Mouse (Mus musculus) midbrain, postnatal 0 days (tissue): ENCODE results near the gene Pcnt. TPM values are rescaled to one million over a fixed set of nuclear protein-coding genes. Genes with fewer than 3 reads are reported as not detected.

ENCODE experiments used
- ATAC-seq: fragments of 200-750 bp; cut with Nextera tagmentation; 2 replicates; pipeline ENCODE4 v1.8.0; 2017; ENCODE audit warnings: moderate number of reproducible peaks, mild to moderate bottlenecking, moderate TSS enrichment, moderate library complexity; ENCODE audit not compliant: low FRiP score
- DNase-seq: peaks from one replicate; pipeline ENCODE4 v3.0.0-alpha.2; 2015; ENCODE audit warnings: low spot score
- H3K27ac ChIP-seq: fragments of 300-500 bp; sonication (generic); 2 replicates; pipeline ENCODE4 v1.5.1; 2014; ENCODE audit warnings: low read depth, mild to moderate bottlenecking, low read length, mixed read lengths
- H3K27me3 ChIP-seq: fragments of 300-500 bp; sonication (generic); 2 replicates; pipeline ENCODE4 v1.6.1; 2014; ENCODE audit warnings: low read length, control low read depth, mixed read lengths; ENCODE audit not compliant: insufficient read depth
- H3K36me3 ChIP-seq: fragments of 300-500 bp; sonication (generic); 2 replicates; pipeline ENCODE4 v1.6.1; 2014; ENCODE audit warnings: low read length, control low read depth, mixed read lengths; ENCODE audit not compliant: insufficient read depth
- H3K4me1 ChIP-seq: fragments of 300-500 bp; sonication (generic); 2 replicates; pipeline ENCODE4 v1.6.1; 2014; ENCODE audit warnings: mild to moderate bottlenecking, control low read depth, antibody characterized with exemption, low read length, mixed read lengths; ENCODE audit not compliant: insufficient read depth
- H3K4me2 ChIP-seq: fragments of 300-500 bp; sonication (generic); 2 replicates; pipeline ENCODE4 v1.6.1; 2014; ENCODE audit warnings: low read depth, mild to moderate bottlenecking, low read length, mixed read lengths; ENCODE audit not compliant: poor library complexity, severe bottlenecking
- H3K4me3 ChIP-seq: fragments of 300-500 bp; sonication (generic); 2 replicates; pipeline ENCODE4 v1.5.1; 2014; ENCODE audit warnings: low read depth, mild to moderate bottlenecking, low read length, moderate library complexity
- H3K9ac ChIP-seq: fragments of 300-500 bp; sonication (generic); replicated peaks from 2 replicates; pipeline ENCODE4 v1.6.1; 2014; ENCODE audit warnings: mild to moderate bottlenecking, low read length, moderate library complexity, mixed read lengths; ENCODE audit not compliant: poor library complexity, severe bottlenecking
- H3K9me3 ChIP-seq: fragments of 300-500 bp; sonication (generic); 2 replicates; pipeline ENCODE4 v1.6.1; 2016; ENCODE audit warnings: low read length, control low read depth
- CTCF ChIP-seq: IDR thresholded peaks from 2 replicates; pipeline ENCODE4 v1.5.1; 2016; ENCODE audit warnings: antibody characterized with exemption, mild to moderate bottlenecking
- WGBS: fragments of 180-500 bp; shearing (Covaris S2); extraction: QIAGEN DNeasy Blood & Tissue Kit; methylation state at CpG from one replicate; pipeline ENCODE4 v1.1.7; 2014; 5-methylcytosine and 5-hydroxymethylcytosine counted together
- polyA plus RNA-seq: library from polyadenylated mRNA; unstranded; fragments of >200 nt; fragmentation: Nextera tagmentation; extraction: Ambion mirVana; gene quantifications from 2 replicates; pipeline ENCODE4 v1.2.1, GENCODE M21; 2015
- total RNA-seq: library from RNA; depleted of rRNA; stranded (reverse); fragments of >200 nt; gene quantifications from 2 replicates; pipeline ENCODE4 v1.2.3, GENCODE M21; 2014

The Pcnt gene
- total and polyA plus RNA-seq, 2 experiments from 2014 or later = 3.9 to 12.8 TPM

DNA sequence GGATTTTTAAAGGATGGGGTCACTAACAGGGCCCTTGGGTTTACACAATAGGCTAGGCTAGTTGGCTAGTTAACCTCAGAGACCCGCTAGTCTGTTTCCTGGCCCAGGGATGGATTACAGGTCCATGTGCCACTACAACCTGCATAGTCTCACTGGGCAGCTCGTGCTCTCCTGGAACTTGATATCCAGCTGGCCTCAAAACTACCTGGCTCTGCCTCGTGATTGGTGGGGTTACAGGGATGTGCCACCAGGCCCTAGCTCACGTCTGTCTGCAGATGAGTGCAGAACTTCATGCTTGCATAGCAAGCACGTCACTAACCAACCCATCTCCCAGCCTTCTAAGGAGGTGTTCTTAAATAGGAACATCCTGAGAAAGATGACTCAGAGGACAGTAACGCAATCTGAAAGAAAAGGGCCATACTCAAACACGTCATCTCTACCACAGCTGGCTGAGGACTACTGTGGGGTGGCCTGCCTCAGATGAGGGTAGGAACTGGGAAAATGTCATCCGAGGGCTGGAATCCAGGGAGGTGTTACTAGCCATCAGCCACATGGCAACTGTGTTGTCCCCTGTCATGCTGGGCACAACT, 85.2 kb downstream of the Pcnt start:
- no peak for TF ChIP-seq CTCF
- Histone ChIP-seq H3K27me3 (no peaks in the 10 kb centered on the region), H3K9me3 (no peaks in the 10 kb centered on the region), H3K4me3 (no peak overlapping the region), H3K36me3 (peaks cover 31% of the 10 kb centered on the region), H3K4me1 (no peaks in the 10 kb centered on the region), H3K4me2 (no peak overlapping the region), H3K9ac (no peak overlapping the region), H3K27ac (no peak overlapping the region)
- 96% methylated on average over 8 of the region's 8 CpGs for WGBS
- ATAC-seq (no peak), DNase-seq (no peak)

GRCm38 (mm10) chr10:76354974-76355373, 87.6 kb downstream of the Pcnt start:
- Histone ChIP-seq H3K27ac (no peak overlapping the region), H3K4me1 (no peaks in the 10 kb centered on the region), H3K9ac (no peak overlapping the region), H3K36me3 (peaks cover 40% of the 10 kb centered on the region), H3K9me3 (no peaks in the 10 kb centered on the region), H3K4me2 (no peak overlapping the region), H3K27me3 (no peaks in the 10 kb centered on the region), H3K4me3 (no peak overlapping the region)
- DNase-seq (no peak), ATAC-seq (no peak)
- WGBS = 94% methylated on average over 12 of the region's 12 CpGs
- TF ChIP-seq CTCF = no peak

- Histone ChIP-seq H3K4me2 (no peak overlapping the region), H3K9me3 (no peaks in the 10 kb centered on the region), H3K27ac (no peak overlapping the region), H3K9ac (no peak overlapping the region), H3K27me3 (no peaks in the 10 kb centered on the region), H3K4me1 (no peaks in the 10 kb centered on the region), H3K36me3 (peaks cover 46% of the 10 kb centered on the region), H3K4me3 (no peak overlapping the region)
- no peak for ATAC-seq
- no peak for TF ChIP-seq CTCF
- no peak for DNase-seq
- WGBS = 97% methylated on average over 12 of the region's 12 CpGs
Observed at GRCm38 (mm10) chr10:76353986-76354385, 88.6 kb downstream of the Pcnt start.

- no peak for DNase-seq
- WGBS = 81% methylated on average over 7 of the region's 7 CpGs
- H3K36me3 ChIP-seq = peaks cover 46% of the 10 kb centered on the region
Observed at GRCm38 (mm10) chr10:76351953-76352352, 90.6 kb downstream of the Pcnt start.

GRCm38 (mm10) chr10:76346589-76346988, 96.0 kb downstream of the Pcnt start:
- 7% methylated on average over 4 of the region's 4 CpGs for WGBS
- H3K4me2 ChIP-seq = peak overlapping the region; percentile 91

More at GRCm38 (mm10) chr10:76351953-76352352, 90.6 kb downstream of the Pcnt start:
- Histone ChIP-seq H3K4me3 (no peak overlapping the region), H3K4me1 (no peaks in the 10 kb centered on the region), H3K4me2 (no peak overlapping the region), H3K27me3 (no peaks in the 10 kb centered on the region), H3K9ac (no peak overlapping the region), H3K9me3 (no peaks in the 10 kb centered on the region), H3K27ac (no peak overlapping the region)
- ATAC-seq = no peak
- TF ChIP-seq CTCF = no peak

DNA sequence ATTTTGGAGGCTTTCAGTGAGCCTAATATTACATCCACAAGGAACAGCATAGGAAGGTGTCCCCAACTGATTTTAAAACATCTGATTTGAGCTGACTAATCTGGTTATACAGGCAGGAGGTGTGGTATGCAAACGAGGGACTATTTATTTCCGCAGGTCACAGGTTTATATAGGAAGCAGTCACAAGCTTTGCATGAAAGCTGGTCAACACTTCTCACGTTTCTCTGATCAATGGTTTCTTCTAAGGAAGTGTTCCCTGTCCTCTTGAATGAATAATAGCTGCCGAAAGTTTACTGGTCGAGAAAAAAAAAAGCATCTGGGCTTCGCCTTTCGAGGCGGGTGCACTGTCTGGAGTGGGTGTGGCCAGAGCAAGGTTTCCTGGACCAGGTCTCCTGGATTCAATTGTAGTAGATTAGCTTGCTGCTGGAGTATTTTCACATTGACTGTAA, 96.5 kb downstream of the Pcnt start:
- Histone ChIP-seq H3K27ac (no peak overlapping the region), H3K4me1 (peaks cover 16% of the 10 kb centered on the region; the same call in 1 of the 2 replicates), H3K9ac (peak overlapping the region; percentile 94; the same call in 1 of the 2 replicates), H3K27me3 (no peaks in the 10 kb centered on the region), H3K9me3 (no peaks in the 10 kb centered on the region), H3K4me2 (peak overlapping the region; percentile 91), H3K4me3 (peak overlapping the region; percentile 92), H3K36me3 (peaks cover 9% of the 10 kb centered on the region; the same call in 1 of the 2 replicates)
- WGBS = 24% methylated on average over 8 of the region's 8 CpGs
- ATAC-seq (no peak), DNase-seq (no peak)
- no peak for TF ChIP-seq CTCF

More at GRCm38 (mm10) chr10:76346589-76346988, 96.0 kb downstream of the Pcnt start:
- Histone ChIP-seq H3K27me3 (no peaks in the 10 kb centered on the region), H3K9me3 (no peaks in the 10 kb centered on the region), H3K4me3 (no peak overlapping the region; the same call in 1 of the 2 replicates), H3K9ac (no peak overlapping the region), H3K27ac (no peak overlapping the region), H3K4me1 (peaks cover 16% of the 10 kb centered on the region; the same call in 1 of the 2 replicates), H3K36me3 (peaks cover 13% of the 10 kb centered on the region; the same call in 1 of the 2 replicates)
- peak; percentile 78 for TF ChIP-seq CTCF
- DNase-seq = peak; percentile 71
- ATAC-seq = no peak
